Mouse (Mus musculus) G1E (cell line): ENCODE data around the gene Ppp3ca. TPM values are rescaled to one million over a fixed set of nuclear protein-coding genes. Genes with fewer than 3 reads are reported as not detected.

Experiments used
- ATAC-seq: 2 replicates; pipeline ENCODE4 v1.8.0; 2016; ENCODE audit warnings: mild to moderate bottlenecking; ENCODE audit not compliant: insufficient number of reproducible peaks, poor library complexity, low FRiP score, severe bottlenecking; ENCODE audit errors: extremely low read depth
- DNase-seq: peaks from one replicate; pipeline ENCODE4 v3.0.0; 2012; ENCODE audit warnings: low spot score
- H3K27me3 ChIP-seq: 2 replicates; pipeline ENCODE4 v1.6.1; 2012; ENCODE audit warnings: mild to moderate bottlenecking, low read length, inconsistent platforms; ENCODE audit not compliant: insufficient read depth
- H3K36me3 ChIP-seq: replicated peaks from 2 replicates; pipeline ENCODE3; 2012; ENCODE audit warnings: mild to moderate bottlenecking, inconsistent platforms
- H3K4me1 ChIP-seq: 2 replicates; pipeline ENCODE4 v1.6.1; 2012; ENCODE audit warnings: low read depth, low read length, inconsistent platforms, mixed read lengths; ENCODE audit not compliant: insufficient read depth
- H3K4me3 ChIP-seq: 2 replicates; pipeline ENCODE4 v1.5.1; 2012; ENCODE audit warnings: low read depth, mild to moderate bottlenecking, inconsistent platforms, low read length, moderate library complexity, mixed read lengths
- H3K9me3 ChIP-seq: replicated peaks from 2 replicates; pipeline ENCODE4 v1.6.1; 2012; ENCODE audit warnings: inconsistent platforms
- CTCF ChIP-seq: IDR thresholded peaks from 2 replicates; pipeline ENCODE4 v1.5.1; 2012; ENCODE audit warnings: low read depth, low read length, inconsistent platforms, mixed read lengths
- GATA1 ChIP-seq: IDR thresholded peaks from 2 replicates; pipeline ENCODE4 v1.6.1; 2012; ENCODE audit warnings: borderline replicate concordance, low read length, inconsistent platforms, mixed read lengths
- GATA2 ChIP-seq: IDR thresholded peaks from 2 replicates; pipeline ENCODE4 v1.6.1; 2012; ENCODE audit warnings: low read depth, low read length, inconsistent platforms, borderline replicate concordance
- POLR2AphosphoS5 ChIP-seq: IDR thresholded peaks from 2 replicates; pipeline ENCODE4 v1.6.1; 2012; ENCODE audit warnings: low read depth, low read length, inconsistent platforms; ENCODE audit not compliant: insufficient replicate concordance
- TAL1 ChIP-seq: conservative IDR thresholded peaks from 2 replicates; pipeline ENCODE4 v1.6.1; 2012; ENCODE audit warnings: low read depth, low read length, inconsistent platforms, mixed read lengths
- polyA plus RNA-seq: library from polyadenylated mRNA; stranded (reverse); fragments of >175 nt; gene quantifications from 2 replicates; pipeline ENCODE4 v1.2.3, GENCODE M21; 2012
- total RNA-seq, 2 experiments: library from RNA; stranded (forward) in 1 of 2; stranded (reverse) in 1 of 2; fragments of 200-1000 nt in 1 of 2; fragments of >200 nt in 1 of 2; fragmentation: Nextera tagmentation in 1 of 2; gene quantifications; 2 replicates each; pipeline ENCODE4 v1.2.3; 2014 to 2017

Ppp3ca gene
- total and polyA plus RNA-seq, 3 experiments, result 49.6 to 74.2 (median 52.8) TPM

DNA sequence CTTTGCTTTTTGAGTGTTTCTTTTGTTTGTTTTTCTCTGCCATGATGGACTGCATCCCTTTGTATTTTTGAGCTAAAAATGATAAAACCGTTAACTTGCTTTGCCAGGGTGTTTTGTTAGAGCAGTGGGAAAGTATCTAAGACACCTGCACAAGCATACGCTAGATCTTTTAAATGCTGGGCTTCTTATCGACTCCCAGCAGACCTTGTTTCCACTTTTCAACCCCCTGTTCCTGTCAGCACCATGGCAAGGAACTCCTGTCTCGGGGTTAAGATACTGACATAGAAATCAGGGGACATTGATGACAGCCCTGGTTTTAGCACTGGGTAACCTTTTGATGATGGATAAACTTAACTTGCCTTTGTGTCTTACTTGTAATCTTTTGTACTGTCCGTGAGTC, 121.5 kb downstream of the Ppp3ca start:
- peaks cover 41% of the 10 kb centered on the region for H3K4me1 ChIP-seq
- no peaks in the 10 kb centered on the region for H3K9me3 ChIP-seq
- no peaks in the 10 kb centered on the region for H3K27me3 ChIP-seq
- DNase-seq, result no peak
- ATAC-seq, result no peak
- peaks cover 2% of the 10 kb centered on the region for H3K36me3 ChIP-seq
- no peak overlapping the region for H3K4me3 ChIP-seq
- TF ChIP-seq TAL1, result no peak
- no peak for TF ChIP-seq GATA1
- no peak for TF ChIP-seq POLR2AphosphoS5
- TF ChIP-seq CTCF, result no peak
- no peak for TF ChIP-seq GATA2

DNA sequence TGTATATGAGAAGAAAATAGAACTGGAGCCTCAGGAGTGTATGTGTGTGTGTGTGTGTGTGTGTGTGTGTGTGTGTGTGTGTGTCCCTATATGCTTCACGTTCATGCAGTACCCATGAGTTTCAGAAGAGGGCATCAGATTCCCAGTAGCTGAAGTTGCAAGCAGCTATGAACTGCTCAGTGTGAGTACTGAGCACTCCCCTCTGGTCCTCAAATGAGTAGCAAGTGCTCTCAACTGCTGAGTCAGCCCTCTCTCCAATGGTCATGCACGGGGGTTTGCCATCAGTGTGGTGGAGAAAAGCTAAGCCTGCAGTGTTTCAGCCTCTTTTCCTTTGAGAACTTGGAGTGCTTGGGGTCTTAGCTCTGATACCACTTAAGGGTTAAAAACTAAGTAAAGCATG, 122.0 kb downstream of the Ppp3ca start:
- Histone ChIP-seq H3K4me3 (no peak overlapping the region), H3K4me1 (peaks cover 41% of the 10 kb centered on the region), H3K27me3 (no peaks in the 10 kb centered on the region), H3K36me3 (peaks cover 4% of the 10 kb centered on the region), H3K9me3 (no peaks in the 10 kb centered on the region)
- TF ChIP-seq CTCF, result no peak
- TF ChIP-seq POLR2AphosphoS5, result no peak
- no peak for TF ChIP-seq GATA1
- TF ChIP-seq GATA2, result no peak
- TF ChIP-seq TAL1, result no peak
- no peak for DNase-seq
- ATAC-seq, result no peak

DNA sequence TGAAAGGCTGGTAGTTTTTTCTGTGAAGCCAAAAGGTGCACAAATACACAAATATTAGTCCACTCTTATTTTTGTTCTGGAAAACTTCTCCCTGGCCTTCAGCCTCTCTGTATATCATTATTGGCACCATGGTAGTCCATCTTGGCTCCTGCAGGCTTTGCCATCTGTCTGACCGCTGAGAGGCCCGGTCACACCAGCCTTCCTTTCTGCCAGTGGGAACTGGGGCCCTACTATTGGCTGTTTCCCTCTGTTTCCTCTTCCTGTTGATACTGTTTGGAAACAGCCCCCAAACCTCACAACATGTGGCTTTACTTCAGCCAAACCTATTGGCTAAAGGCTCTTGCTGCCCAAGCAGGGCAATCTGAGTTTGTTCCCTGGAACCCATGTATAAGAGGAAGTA, 123.5 kb downstream of the Ppp3ca start:
- no peaks in the 10 kb centered on the region for H3K9me3 ChIP-seq
- no peak overlapping the region for H3K4me3 ChIP-seq
- DNase-seq, result no peak
- H3K4me1 ChIP-seq, result peaks cover 45% of the 10 kb centered on the region
- peaks cover 13% of the 10 kb centered on the region for H3K36me3 ChIP-seq
- H3K27me3 ChIP-seq, result no peaks in the 10 kb centered on the region
- no peak for TF ChIP-seq CTCF
- ATAC-seq, result no peak

DNA sequence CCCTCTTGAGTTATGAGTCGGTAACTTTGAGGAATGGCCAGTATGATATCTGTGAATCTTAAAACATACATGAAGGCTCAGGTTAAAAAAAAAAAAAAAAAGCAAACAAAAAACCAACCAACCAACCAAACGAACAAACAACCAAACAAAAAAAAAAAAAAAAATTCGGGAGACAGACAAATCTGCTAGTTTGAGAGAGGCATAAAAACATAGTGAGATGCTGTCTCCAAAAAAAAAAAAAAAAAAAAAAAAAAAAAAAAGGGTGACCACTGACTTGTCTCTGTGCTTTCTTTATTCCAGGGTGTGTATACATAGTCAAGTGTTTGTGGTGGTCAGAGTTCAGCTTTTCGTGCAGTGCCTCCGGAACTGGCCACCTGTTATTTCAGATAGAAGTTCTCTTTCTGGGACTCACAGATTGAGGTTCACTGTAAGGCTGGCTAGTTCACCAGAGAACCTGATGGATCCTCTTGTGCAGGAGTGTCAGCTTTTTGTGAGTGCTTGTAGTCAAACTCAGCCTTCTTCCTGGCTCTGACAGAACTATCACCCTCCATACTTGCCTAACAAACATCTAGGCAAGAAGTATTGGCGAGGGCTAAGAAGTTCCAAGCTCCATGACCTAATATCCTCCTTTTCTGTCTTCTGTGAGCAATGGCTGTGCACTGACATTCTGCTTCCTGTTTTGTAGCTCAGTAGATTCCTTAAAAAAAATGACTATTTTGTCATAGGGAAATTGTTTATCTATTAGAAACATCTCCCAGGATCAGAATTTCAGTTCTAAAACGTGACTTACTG, 124.7 kb downstream of the Ppp3ca start:
- Histone ChIP-seq H3K27me3 (no peaks in the 10 kb centered on the region), H3K4me1 (peaks cover 47% of the 10 kb centered on the region), H3K9me3 (no peaks in the 10 kb centered on the region), H3K36me3 (peaks cover 16% of the 10 kb centered on the region), H3K4me3 (no peak overlapping the region)
- no peak for DNase-seq
- no peak for TF ChIP-seq POLR2AphosphoS5
- no peak for TF ChIP-seq GATA2
- TF ChIP-seq CTCF, result no peak
- TF ChIP-seq GATA1, result no peak
- no peak for TF ChIP-seq TAL1
- ATAC-seq, result no peak

DNA sequence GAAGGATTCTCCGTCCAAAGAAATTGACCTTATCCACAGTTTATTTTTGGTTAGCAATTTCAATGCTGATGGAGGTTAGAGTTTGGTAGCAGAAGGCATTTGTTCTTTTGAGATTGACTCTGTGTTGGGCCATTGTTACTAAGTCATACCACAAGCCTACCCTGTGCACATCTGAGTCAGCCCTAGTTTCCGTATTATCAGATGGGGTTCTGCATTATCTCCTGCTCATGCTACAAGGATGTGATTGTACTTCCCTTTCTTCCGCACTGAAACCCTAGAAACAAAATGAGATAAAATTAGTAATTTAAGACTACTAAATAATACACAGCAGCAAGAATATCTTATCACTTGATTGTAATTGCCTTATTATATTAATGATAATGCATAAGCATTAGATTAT, 129.0 kb downstream of the Ppp3ca start:
- Histone ChIP-seq H3K4me1 (peaks cover 13% of the 10 kb centered on the region), H3K9me3 (0 out of 2 replicates have a peak, but pooled peaks cover 4% of the 10 kb centered on the region), H3K36me3 (peaks cover 28% of the 10 kb centered on the region), H3K27me3 (no peaks in the 10 kb centered on the region), H3K4me3 (no peak overlapping the region)
- no peak for DNase-seq
- TF ChIP-seq TAL1 (no peak), GATA1 (no peak), POLR2AphosphoS5 (no peak), GATA2 (no peak)
- peak; percentile 87 for ATAC-seq

DNA sequence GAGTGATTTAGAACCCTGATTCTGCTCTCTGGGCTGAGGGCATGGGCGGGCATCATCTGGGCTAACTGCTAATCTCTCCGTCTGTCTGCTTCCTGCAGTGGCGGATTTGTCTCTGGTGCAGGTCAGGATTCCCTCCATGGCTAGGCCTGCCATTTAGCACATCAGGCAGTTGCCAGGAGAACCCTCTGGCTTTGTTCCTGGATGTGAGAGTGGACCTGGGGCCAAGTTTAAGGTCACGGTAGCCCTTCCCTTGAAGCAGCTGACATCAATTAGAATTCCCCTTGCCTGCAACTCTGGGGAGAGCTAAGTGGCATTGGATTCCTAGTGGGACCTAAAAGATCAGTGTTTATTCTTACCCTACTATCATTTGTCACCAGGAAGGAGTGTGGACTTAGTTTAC, 132.7 kb downstream of the Ppp3ca start:
- DNase-seq (no peak), ATAC-seq (no peak)
- Histone ChIP-seq H3K4me3 (no peak overlapping the region), H3K27me3 (no peaks in the 10 kb centered on the region), H3K36me3 (peaks cover 28% of the 10 kb centered on the region), H3K9me3 (0 out of 2 replicates have a peak, but pooled peaks cover 4% of the 10 kb centered on the region), H3K4me1 (peaks cover 10% of the 10 kb centered on the region)
- TF ChIP-seq POLR2AphosphoS5 (no peak), GATA2 (no peak), CTCF (no peak), GATA1 (no peak), TAL1 (no peak)

DNA sequence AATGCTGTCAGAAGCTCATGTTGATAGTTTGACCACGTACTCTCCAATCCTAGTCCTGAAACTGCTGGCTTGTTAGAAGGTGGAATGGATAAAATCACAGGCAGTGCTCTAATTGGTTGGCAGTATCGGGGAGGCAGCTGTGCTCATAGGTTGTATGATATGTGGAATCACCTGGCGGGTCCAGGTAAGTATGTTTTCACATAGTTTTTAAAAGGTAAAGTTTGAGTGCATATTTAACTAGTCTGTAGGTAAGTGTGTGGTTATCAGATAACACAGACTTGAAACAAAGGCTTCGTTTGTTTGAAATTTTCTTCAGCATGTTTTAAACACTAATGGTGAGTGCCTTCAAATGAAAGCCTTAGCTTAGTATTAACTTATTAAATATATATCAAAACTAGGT, 136.0 kb downstream of the Ppp3ca start:
- Histone ChIP-seq H3K9me3 (0 out of 2 replicates have a peak, but pooled peaks cover 4% of the 10 kb centered on the region), H3K4me3 (no peak overlapping the region), H3K4me1 (no peaks in the 10 kb centered on the region), H3K27me3 (no peaks in the 10 kb centered on the region), H3K36me3 (peaks cover 16% of the 10 kb centered on the region)
- ATAC-seq, result no peak
- no peak for DNase-seq
- TF ChIP-seq GATA2 (no peak), TAL1 (no peak), CTCF (no peak), GATA1 (no peak), POLR2AphosphoS5 (no peak)
